Mouse (Mus musculus) liver, adult 2 months (tissue): ENCODE measurements around the gene Sec14l4.

Experiments
- CTCF ChIP-seq: fragments of 200-500 bp; IDR thresholded peaks from 2 replicates; pipeline ENCODE4 v1.5.1; 2011; ENCODE audit warnings: low read depth, low read length, control low read depth
- POLR2A ChIP-seq: fragments of 200-500 bp; IDR thresholded peaks from 2 replicates; pipeline ENCODE4 v1.6.1; 2011; ENCODE audit warnings: low read length, control low read depth; ENCODE audit not compliant: insufficient read depth; ENCODE audit errors: extremely low read depth

DNA sequence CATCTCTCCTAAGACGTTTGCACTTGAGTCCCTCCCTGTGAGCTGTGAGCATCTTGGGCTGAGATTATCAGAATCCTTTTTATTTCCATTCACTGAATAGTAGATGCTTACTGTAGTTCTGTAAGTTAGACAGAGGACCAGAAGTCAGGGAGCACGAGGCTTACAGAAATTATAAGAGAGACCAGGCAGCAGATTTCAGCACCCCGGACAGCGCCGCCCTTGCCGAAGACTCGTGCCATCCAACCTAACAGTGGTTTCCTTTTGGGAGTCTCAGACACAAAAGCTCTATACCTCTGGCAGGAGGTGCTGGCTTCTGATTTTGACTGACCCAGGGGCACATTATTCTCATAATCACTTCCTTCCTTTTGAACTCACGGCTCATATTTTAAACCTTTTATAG lies 45.4 kb downstream of the Sec14l4 start:
- TF ChIP-seq CTCF (no peak), POLR2A (no peak)
